Mouse (Mus musculus): ENCODE measurements around the gene Zfp871. TPM values are rescaled to one million over a fixed set of nuclear protein-coding genes. Genes with fewer than 3 reads are reported as not detected.

The Zfp871 gene
- 30.6 and 31.8 TPM in 2 replicates for polyA plus RNA-seq (2012; rRNA removed)

DNA sequence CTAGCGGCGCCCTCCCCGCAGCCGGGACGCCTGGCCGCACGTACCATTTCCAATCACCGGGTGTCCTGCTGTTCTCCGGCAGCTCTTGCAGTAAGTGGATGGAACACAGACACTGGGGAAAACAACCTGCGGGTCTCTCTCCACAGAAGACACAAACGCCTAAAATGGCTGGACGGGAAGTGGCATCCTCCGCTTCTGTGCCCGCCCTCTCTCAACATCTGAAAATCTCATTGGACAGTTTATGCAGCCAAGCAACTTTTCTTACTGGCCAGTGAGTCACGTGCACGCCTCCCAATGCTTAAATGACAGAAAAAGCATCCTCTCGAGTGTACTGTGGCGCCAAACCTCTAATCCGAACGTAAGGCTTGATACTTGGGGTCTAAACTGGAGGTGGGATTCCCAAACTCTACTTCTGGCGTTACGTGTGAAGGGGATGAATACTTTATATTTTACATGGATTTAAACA, at the start of gene Zfp871:
Zfp871 (minus strand) TSS at position 194 of the 466 bp plus-strand sequence.
- peak; percentile 90 to 93 for DNase-seq (ENCODE audit: extremely low spot score in 1 of 2, low spot score in 1 of 2)

DNA sequence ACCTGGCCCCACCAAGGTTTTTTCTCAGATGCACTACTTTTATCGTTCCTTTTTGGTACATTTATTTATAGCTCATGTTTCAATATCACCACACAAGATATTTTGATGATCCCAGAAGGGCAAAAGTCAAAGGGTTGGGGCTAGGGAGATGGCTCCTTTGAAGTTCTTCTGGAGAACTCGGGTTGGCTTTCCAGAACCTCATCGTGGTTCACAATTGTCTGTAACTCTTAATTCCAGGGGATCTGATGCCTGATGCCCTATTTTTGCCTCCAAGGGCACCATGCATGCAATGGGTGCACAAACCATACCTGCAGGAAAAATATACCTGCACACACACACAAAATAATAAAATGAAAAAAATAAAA, 42.3 kb upstream of the Zfp871 start:
- DNase-seq (ENCODE audit: extremely low spot score in 1 of 2, low spot score in 1 of 2) = no peak

DNA sequence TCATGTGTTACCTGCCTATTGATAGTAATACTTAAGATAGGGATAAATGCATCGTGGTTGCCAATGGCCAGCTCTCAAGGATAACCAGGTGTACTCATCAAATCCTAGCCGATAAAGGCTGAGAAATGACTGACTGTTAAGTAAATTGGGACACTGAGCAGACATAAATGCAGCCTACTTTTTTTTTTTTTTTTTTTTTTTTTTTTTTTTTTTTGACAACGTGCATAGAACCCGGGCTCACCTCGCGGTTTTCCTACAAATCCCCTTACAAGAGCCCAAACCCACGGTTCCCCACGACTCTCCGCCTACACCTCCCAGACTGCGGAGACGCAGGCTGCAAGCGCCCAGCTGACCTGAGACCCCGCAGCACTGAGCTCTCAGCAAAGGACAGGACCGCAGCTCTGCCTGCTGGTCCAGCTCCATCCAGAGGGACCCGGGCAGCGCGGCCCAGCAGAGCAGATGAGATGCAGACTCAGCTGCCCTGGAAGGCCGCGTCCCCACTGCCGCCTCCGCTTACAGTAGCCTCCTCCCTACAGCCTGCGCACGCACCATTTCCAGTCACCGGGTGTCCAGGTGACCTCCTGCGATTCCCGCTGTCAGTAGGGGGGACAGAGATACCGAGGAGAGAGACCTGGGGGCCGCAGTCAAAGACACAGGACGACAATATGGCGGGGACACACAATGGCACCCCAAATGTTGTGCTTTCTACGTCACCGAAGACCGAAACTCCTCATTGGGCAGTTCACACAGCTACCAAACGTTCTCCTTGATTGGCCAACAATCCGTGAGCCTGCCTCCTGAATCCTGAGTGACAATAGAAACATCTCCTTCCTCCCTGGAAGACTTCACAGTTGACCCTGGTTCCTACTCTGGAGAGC, 41.7 kb upstream of the Zfp871 start, which contains the start of gene Zfp799:
Zfp799 (minus strand) TSS at position 722 of the 878 bp plus-strand sequence.
- peak; percentile 87 to 90 for DNase-seq (ENCODE audit: extremely low spot score in 1 of 2, low spot score in 1 of 2)

DNA sequence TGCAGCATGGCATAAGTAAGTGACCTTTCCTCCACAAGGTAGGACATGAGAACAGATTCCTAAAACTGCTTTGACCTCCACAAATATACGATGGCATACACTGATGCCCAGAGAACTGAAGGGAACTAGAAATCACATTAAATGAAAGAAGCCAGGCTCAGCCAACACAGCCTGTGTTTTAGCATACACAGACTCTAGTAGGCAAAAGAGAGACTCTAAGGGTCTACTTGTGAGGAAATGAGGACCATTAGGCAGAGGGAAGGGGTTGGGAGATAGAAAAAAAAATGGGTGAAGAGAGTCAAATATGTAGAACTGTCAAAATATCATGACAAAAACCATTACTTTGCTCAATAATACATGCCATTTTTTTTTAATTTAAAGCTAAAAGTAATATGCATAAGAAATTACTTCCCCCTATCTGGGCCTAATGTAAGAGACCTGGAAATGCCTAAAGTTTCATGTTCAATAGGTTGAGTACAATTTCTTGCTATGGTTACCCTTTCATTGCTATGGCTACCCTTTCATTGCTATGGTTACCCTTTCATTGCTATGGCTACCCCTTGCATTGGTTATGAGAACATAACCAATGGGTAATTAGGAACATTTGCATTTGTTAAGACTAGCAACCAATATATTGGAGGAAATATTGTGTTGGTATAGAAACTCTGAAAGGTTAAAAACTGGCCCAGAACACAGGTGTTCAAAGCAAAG, 28.1 kb upstream of the Zfp871 start:
- no peak for DNase-seq (ENCODE audit: extremely low spot score in 1 of 2, low spot score in 1 of 2)

DNA sequence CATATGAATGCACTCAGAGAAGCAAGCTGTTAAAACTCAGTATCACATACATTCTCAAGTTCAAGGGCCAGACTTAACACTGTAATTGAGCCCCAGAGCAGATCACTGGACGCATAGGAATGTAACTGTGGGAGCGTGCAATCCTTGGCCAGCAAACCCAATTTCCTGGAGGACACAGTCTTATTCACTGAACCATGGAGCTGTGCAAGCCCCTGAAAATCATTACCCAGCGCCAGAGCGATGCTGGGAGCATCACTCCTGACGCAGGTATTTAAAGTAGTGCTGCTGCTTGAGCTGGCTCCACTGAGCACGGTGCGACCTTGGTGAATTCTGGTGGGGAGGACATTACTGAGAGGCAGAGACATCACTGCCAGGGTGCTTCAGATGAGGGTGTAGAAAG, 26.0 kb upstream of the Zfp871 start:
- no peak for DNase-seq (ENCODE audit: extremely low spot score in 1 of 2, low spot score in 1 of 2)

DNA sequence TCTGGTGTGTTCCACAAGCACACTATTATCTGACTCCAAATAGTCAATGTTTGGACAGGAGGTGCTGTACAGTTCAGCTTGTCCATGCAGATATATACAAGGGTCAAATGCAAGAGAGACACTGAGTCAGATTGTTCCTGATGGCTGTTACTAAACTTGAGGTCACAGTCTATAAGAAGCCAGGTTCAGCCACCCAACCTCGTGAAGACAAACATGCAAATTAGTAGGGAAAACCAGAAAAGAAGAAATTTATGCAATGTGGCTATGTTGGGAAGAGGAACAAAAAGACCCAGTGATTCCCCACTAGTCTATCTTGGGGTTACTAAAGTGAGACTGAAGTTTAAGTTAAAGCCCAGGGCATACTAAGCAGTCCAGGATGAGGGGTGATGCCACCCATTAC, 22.6 kb upstream of the Zfp871 start:
- no peak for DNase-seq (ENCODE audit: extremely low spot score in 1 of 2, low spot score in 1 of 2)

DNA sequence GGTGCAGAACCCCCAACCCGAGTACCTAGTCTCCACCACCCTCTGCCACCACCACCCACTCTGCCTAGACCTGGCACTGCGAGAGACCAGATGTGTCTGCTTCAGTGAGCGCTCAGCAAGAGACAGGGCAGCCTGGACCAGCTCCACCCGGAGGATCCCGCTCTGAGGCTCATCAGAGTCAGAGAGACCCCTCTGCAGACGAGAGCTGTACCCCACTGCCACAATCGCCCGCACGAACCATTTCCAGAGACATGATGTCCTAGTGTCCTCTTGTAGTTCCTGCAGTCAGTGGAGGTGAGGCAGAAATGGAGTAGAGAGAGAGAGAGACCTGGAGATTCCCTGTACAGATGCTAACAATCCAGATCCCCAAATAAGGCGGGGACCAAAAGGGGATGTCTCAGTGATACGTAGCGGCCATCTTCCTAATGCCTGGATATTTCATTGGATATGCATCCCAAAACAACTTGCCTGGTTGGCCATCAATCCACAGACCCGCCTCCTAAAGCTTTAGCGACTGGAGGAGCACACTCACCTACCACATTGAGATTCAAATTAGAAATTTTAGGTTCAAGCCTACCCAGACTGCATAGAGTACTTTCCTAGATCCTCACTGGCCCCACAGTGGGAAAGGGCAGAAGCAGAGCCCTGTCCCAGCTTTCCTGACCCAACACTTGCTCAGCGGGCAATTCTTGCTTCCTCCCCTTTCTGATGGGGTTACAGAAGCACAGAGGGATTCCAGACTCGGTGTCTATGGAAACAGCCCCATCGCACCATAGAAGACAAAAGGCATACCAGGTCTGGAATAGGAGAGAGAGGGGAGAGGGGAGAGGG, 21.7 kb upstream of the Zfp871 start, which contains the start of gene Zfp811:
Zfp811 (minus strand) TSS at position 388 of the 831 bp plus-strand sequence.
- peak; percentile 60 to 76 for DNase-seq (ENCODE audit: extremely low spot score in 1 of 2, low spot score in 1 of 2)

DNA sequence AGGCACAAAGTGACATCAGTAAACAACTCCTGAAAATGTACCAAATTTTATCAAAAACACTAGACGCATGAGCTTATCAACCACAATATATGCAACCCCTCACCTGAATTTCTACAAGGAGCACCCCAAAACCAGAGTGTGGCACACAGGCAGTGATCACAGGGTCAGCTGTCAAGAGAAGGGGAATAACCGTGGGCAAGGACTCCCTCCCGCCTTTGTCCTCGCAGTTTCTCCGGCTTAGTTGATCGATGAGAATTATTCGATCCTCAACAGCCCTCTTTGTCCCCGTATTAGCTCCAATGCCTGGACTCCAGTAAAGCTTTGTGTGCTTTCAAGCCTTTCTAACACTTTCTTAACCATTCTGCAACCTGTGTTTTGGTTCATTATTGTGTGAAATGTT, 20.8 kb upstream of the Zfp871 start:
- DNase-seq (ENCODE audit: extremely low spot score in 1 of 2, low spot score in 1 of 2) = no peak

DNA sequence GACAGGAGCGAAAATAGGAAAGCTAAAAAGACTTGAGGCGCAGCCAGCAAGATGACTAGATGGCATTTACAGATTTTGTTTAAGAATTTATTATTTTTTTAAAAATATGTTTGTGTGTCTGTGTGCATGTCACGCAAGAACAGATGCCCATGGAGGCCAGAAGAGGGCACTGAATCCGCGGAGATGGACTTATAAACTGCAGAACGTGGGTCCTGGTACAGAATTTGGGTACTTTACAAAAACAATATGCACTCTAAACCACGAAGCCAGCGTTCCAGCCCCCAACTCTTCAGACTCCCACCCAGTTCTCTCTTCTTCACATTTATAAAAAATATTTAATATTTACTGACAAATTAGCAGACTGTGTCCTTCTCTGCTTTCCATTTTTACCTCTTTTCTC, 1.2 kb upstream of the Zfp871 start:
- DNase-seq (ENCODE audit: extremely low spot score in 1 of 2, low spot score in 1 of 2) = no peak

DNA sequence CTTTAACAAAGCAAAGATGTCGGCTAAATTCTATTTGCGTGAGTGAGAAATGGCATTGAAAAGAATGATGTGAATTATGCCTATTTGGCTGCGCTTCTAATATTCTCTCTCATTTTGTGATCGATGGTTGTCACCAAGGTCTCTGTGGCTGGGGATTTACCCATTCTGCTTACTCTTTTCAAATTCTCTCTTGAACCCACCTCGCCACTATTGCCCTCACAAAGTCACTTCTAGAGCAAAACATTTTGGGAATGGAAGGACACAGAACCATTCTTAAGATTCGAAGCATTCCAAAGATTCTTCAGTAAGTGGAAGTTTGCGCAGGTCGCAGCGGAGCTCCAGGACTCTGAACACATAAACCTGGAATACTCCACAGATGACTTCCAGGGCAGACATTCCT, 489 bp upstream of the Zfp871 start:
- DNase-seq (ENCODE audit: extremely low spot score in 1 of 2, low spot score in 1 of 2) = no peak

DNA sequence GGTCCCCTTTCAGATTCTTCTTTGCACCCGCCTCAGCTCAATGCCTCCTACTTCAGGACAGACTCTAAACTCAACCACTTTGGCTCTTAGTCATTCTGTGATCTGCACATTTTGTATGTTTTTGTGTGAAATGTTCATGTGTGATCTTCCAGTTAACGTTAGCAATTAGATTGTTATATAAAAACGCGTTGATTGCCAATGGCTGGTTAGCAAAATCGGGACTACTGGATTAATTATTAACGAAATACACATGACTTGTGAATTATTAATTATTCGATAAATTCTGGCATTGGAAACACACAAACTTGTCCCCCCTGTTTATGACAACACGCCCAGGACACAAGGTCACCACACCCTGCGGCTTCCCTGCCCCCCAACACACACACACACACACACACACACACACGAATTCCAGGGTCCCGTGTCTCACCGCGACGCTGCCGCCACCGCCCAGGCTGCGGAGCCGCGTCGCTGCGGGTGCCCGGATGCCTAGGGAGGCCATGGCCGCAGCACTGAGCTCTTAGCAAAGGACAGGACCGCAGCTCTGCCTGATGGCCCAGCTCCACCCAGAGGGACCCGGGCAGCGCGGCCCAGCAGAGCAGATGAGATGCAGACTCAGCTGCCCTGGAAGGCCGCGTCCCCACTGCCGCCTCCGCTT, 522 bp downstream of the Zfp871 start:
- peak in 1 of 2 experiments; percentile 13 for DNase-seq (ENCODE audit: extremely low spot score in 1 of 2, low spot score in 1 of 2)

DNA sequence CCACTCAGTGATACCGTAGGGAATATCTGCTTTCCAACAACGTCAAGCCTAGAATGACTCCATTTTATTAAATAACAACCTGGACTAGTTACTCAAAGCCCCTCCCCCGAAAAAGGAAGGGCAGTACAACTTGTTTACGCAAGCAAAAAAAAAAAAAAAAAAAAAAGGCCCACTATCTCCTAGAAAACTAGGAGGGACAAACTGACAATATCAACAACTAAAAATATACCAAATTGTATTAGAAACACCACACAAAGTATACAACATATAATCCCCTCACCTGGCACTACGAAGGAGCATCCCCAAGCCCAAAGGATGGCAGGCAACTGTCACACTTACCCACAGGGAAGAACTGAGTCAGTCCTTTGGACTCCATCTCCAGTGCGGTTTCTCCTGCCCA, 1.1 kb downstream of the Zfp871 start:
- DNase-seq (ENCODE audit: extremely low spot score in 1 of 2, low spot score in 1 of 2) = no peak

DNA sequence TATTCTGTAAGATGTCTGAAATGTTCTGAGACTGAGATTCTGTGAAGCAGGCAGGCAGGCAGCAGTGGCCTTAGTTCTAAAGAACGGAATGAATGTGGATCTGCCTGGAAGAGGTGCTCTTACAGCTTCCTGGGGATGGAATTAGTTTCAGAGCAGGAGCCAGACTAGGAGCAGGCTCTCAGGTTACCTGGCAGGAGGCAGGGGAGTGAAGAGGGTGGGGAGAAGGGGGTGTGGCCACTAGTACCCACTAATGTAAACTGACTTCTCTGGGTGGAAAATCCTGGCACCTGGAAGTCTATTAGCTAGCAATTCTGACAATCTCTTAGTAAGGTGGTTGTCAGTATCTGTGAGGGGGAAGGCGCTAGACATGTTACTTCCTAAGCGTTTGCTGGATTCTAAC, 2.4 kb downstream of the Zfp871 start:
- DNase-seq (ENCODE audit: extremely low spot score in 1 of 2, low spot score in 1 of 2) = no peak

DNA sequence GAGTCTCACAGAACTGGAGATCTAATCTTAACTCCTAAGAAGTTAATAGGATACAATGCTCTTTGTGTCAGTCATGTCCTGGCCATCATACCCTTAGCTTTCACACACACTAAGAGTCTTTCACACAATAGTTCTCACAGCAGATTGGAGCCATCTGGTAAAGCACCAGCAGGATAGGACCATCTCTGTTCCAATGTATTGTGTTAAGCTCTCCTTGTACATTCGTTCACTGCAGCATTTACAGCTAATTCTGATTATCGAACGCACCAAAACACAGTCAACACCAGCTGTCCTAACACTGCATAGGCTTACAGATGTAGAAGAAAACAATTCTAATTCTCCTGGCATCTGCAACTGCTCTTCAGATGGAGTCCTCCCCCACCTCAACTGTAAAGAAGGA, 10.5 kb downstream of the Zfp871 start:
- DNase-seq (ENCODE audit: extremely low spot score in 1 of 2, low spot score in 1 of 2) = no peak

DNA sequence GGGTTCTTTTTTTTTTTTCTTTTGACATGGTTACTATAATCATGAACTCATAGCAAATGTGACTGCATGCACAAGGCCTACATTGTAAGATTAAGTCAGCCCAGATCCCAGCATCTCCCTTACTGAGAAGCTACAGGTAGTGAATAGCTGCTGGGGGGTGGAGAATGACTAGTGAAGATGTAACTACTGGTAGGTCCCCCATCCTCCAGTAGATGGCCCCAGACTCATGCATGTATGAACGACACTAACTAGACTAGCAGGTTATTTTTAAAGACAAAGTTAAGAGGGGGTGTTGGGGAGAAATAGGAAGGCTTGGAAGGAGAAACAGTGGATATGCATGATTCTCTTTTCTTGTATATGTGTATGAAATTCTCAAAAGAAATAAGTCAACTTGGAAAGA, 16.9 kb downstream of the Zfp871 start:
- peak in 1 of 2 experiments; percentile 26 for DNase-seq (ENCODE audit: extremely low spot score in 1 of 2, low spot score in 1 of 2)

DNA sequence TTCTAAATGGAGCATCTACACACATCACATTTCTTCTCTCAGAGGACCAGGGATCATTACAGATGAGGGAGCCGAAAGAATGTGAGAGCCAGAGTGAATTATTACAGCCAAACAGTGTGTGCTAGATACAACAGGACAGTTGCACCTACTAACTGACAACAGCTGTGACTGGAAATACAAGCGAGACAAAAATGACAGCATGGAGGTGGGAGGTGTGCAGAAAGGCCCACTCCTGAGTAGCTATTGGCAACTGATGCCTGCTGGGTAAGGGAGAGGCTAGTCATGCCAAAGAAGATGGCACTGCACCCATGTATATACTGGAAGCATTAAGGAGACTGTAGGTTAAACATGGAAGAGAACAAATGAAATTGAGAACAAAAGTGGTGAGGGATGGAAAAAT, 21.7 kb downstream of the Zfp871 start:
- DNase-seq (ENCODE audit: extremely low spot score in 1 of 2, low spot score in 1 of 2) = peak; percentile 20 to 48

DNA sequence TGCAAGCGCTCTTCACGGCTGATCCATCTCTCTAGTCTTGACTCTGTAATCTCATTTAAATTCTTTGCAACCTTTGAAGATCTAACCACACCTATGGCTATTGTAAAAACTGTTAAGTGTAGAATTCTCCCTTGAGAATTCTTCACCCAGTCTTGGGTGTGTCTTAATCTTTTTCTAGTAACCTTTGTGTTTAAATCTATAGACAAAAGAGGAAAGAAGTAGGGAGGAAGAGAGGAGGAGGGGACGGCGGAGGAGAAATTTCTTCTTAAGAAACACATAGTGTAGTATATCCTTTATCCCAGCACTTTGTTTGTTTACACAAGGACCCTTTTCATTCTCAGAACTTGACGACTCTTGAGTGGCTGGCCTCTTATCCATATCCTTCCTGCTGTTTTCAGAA, 30.8 kb downstream of the Zfp871 start:
- no peak for DNase-seq (ENCODE audit: extremely low spot score in 1 of 2, low spot score in 1 of 2)

DNA sequence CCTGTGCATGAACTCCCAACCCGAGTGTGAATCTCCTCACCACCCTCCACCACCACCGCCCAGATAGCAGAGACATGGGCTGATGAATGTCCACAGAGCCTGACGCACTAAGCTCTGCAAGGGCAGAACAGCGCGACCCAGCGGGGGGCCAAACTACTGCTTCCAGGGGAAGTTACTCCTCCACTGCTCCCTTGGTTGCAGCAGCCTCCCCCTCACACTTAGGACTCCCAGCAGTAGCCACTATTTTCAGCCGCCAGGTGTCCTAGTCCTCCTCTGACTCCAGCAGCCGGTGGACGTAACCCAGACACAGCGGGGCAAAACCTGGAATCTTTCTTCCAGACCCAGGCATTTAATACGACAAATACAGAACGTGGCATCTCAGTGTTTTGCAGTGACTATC, 34.5 kb downstream of the Zfp871 start:
- DNase-seq (ENCODE audit: extremely low spot score in 1 of 2, low spot score in 1 of 2) = no peak

DNA sequence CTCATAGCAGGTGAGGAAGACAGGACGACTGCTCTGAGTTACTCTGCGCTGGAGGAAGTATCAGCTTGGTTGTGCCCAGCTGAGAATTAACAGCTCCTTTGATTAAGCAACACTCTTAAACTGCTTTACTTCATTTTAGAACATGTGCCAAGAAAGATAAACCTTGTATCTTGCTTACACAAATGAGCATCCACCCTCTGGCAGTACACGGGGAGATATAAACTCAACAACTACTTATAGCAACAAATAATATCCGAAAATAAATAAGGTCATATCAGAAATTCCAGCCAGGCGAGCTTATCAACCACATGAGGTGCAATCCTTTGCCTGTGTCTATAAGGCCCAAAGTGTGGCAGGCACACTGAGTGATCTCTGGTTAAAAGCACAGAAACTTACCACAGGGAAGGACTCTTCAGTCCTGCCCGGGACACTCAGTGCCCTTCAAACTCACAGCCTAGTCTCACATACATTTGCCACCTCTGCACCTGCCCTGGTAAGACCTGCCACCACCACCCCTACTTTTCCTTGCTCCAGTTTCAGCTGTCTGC, 35.2 kb downstream of the Zfp871 start:
- no peak for DNase-seq (ENCODE audit: extremely low spot score in 1 of 2, low spot score in 1 of 2)

DNA sequence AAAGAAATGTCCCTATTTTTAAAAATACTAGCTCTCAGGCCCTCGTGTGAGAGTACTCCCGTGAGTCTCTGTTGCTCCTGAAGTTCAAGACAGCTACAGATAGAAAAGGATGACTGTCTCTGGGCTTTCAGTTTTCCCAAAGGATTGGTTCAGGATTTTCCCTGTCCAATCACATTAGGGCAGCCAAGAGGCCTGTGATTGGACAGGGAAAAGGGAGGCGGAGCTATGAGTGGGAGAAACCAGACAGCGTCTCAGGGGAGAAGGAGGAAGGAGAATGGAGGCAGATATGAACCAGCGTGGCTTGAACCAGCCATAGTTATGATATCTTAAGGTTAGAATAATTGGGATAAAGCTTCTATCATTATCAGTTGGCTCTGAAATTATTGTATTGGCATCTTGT, 37.5 kb downstream of the Zfp871 start:
- no peak for DNase-seq (ENCODE audit: extremely low spot score in 1 of 2, low spot score in 1 of 2)

Measured in frontal cortex, adult 2 months (tissue).